23 mouse cellular contexts compared by ENCODE assay signal in genomic region chr7:66118046-66118445, GRCm38 (mm10). TPM values are rescaled to one million over a fixed set of nuclear protein-coding genes. Genes with fewer than 3 reads are reported as not detected.
DNase-seq lines count a peak whose midpoint lies in the region; ATAC-seq and TF ChIP-seq lines count a peak whose summit lies in the region.
"Had no signal": no experiment of that assay in that cellular context is flagged by ENCODE, and none has a peak within 500 bp of the region (broad histone marks: within the 10 kb centered on the region; RNA-seq: fewer than 3 reads in every experiment).

No protein-coding gene starts in this region.

- TF ChIP-seq EP300 in liver, postnatal 0 days (IDR thresholded peaks at IDR 0.05; ENCODE audit: low read depth): no peak

- TF ChIP-seq CTCF in liver, postnatal 0 days (IDR thresholded peaks at IDR 0.05; ENCODE audit: low read depth): no peak
- no peak for TF ChIP-seq CTCF in embryonic fibroblast, embryonic 13.5 days (IDR thresholded peaks at IDR 0.05; ENCODE audit: borderline replicate concordance, insufficient read depth, low read length)

- no peak overlapping the region for H3K4me2 ChIP-seq in liver, embryonic 11.5 days
- H3K4me2 ChIP-seq in liver, postnatal 0 days (ENCODE audit: low read depth, low read length): no peak overlapping the region
- H3K4me2 ChIP-seq in midbrain, embryonic 11.5 days: no peak overlapping the region
- H3K4me2 ChIP-seq: embryonic facial prominence, embryonic 13.5 days; forebrain, embryonic 15.5 days; hindbrain, embryonic 14.5 days; intestine, embryonic 15.5 days; limb, embryonic 12.5 days; neural tube, embryonic 12.5 days had no signal

- WGBS in liver, embryonic 11.5 days: 72% methylated on average over 3 of the region's 3 CpGs
- WGBS in liver, postnatal 0 days (ENCODE audit: insufficient replicate concordance): 61% methylated on average over 3 of the region's 3 CpGs
- WGBS in midbrain, embryonic 11.5 days: 91% methylated on average over 3 of the region's 3 CpGs

- peaks cover 81% of the 10 kb centered on the region for H3K4me1 ChIP-seq in liver, embryonic 11.5 days (replicated peaks; ENCODE audit: control insufficient read depth, insufficient read depth, low read length)
- peaks cover 44% of the 10 kb centered on the region for H3K4me1 ChIP-seq in liver, postnatal 0 days (ENCODE audit: insufficient read depth)
- peaks cover 23% of the 10 kb centered on the region for H3K4me1 ChIP-seq in embryonic fibroblast, embryonic 13.5 days (ENCODE audit: control insufficient read depth, insufficient read depth, low read length)
- H3K4me1 ChIP-seq in midbrain, embryonic 11.5 days (ENCODE audit: control insufficient read depth, insufficient read depth, low read length): 0 out of 2 replicates have a peak, but pooled peaks cover 2% of the 10 kb centered on the region

- peak overlapping the region; percentile 62; the same call in 1 of the 2 replicates for H3K27ac ChIP-seq in liver, embryonic 11.5 days (ENCODE audit: low read depth, low read length)
- H3K27ac ChIP-seq in liver, postnatal 0 days (ENCODE audit: low read depth): no peak overlapping the region
- H3K27ac ChIP-seq in embryonic fibroblast, embryonic 13.5 days (ENCODE audit: insufficient read depth, low read length): peak overlapping the region; percentile 79
- no peak overlapping the region for H3K27ac ChIP-seq in midbrain, embryonic 11.5 days (ENCODE audit: low read depth, low read length)
- H3K27ac ChIP-seq: embryonic facial prominence, embryonic 13.5 days; forebrain, embryonic 15.5 days; hindbrain, embryonic 14.5 days; intestine, embryonic 15.5 days; limb, embryonic 12.5 days; midbrain, embryonic 10.5 days; neural tube, embryonic 12.5 days had no signal

- H3K27me3 ChIP-seq in liver, embryonic 11.5 days (replicated peaks; ENCODE audit: control insufficient read depth, insufficient read depth, low read length): no peaks in the 10 kb centered on the region
- H3K27me3 ChIP-seq in liver, postnatal 0 days (ENCODE audit: insufficient read depth, low read length): no peaks in the 10 kb centered on the region
- no peaks in the 10 kb centered on the region for H3K27me3 ChIP-seq in midbrain, embryonic 11.5 days (ENCODE audit: control insufficient read depth, insufficient read depth, low read length)
- H3K27me3 ChIP-seq: embryonic facial prominence, embryonic 13.5 days; forebrain, embryonic 15.5 days; intestine, embryonic 15.5 days; limb, embryonic 12.5 days; neural tube, embryonic 12.5 days had no signal

- H3K9ac ChIP-seq in liver, embryonic 11.5 days (ENCODE audit: low read depth, low read length): no peak overlapping the region
- H3K9ac ChIP-seq in liver, postnatal 0 days (replicated peaks): no peak overlapping the region
- H3K9ac ChIP-seq in midbrain, embryonic 11.5 days (ENCODE audit: low read length): no peak overlapping the region
- H3K9ac ChIP-seq: embryonic facial prominence, embryonic 13.5 days; forebrain, embryonic 15.5 days; hindbrain, embryonic 14.5 days; intestine, embryonic 15.5 days; limb, embryonic 12.5 days; neural tube, embryonic 12.5 days had no signal

- no peaks in the 10 kb centered on the region for H3K9me3 ChIP-seq in liver, embryonic 11.5 days (ENCODE audit: control insufficient read depth, low read length)
- no peaks in the 10 kb centered on the region for H3K9me3 ChIP-seq in liver, postnatal 0 days (ENCODE audit: low read length)
- no peaks in the 10 kb centered on the region for H3K9me3 ChIP-seq in midbrain, embryonic 11.5 days (ENCODE audit: control insufficient read depth, low read length)
- H3K9me3 ChIP-seq: embryonic facial prominence, embryonic 13.5 days; forebrain, embryonic 15.5 days; intestine, embryonic 15.5 days; limb, embryonic 12.5 days; midbrain, embryonic 10.5 days; neural tube, embryonic 12.5 days had no signal

- ATAC-seq in liver, embryonic 11.5 days (replicated peaks; ENCODE audit: low FRiP score): no peak
- ATAC-seq in liver, postnatal 0 days: no peak
- no peak for ATAC-seq in CD4-positive, CD25-positive, alpha-beta regulatory T cell, adult 4 months
- no peak for ATAC-seq in midbrain, embryonic 11.5 days (ENCODE audit: low FRiP score)
- ATAC-seq: forebrain, embryonic 15.5 days; intestine, embryonic 15.5 days had no signal

- H3K36me3 ChIP-seq in liver, embryonic 11.5 days (ENCODE audit: control insufficient read depth, insufficient read depth, low read length): peaks cover 3% of the 10 kb centered on the region; the same call in 1 of the 2 replicates
- no peaks in the 10 kb centered on the region for H3K36me3 ChIP-seq in liver, postnatal 0 days (replicated peaks; ENCODE audit: insufficient read depth, low read length)
- H3K36me3 ChIP-seq in midbrain, embryonic 11.5 days (ENCODE audit: control insufficient read depth, insufficient read depth, low read length): no peaks in the 10 kb centered on the region
- H3K36me3 ChIP-seq: forebrain, embryonic 15.5 days; intestine, embryonic 15.5 days; neural tube, embryonic 12.5 days had no signal

- TF ChIP-seq POLR2A in embryonic fibroblast, embryonic 13.5 days (IDR thresholded peaks at IDR 0.05; ENCODE audit: low read depth, low read length): no peak

- no peak overlapping the region for H3K4me3 ChIP-seq in liver, embryonic 11.5 days (ENCODE audit: low read depth, low read length)
- H3K4me3 ChIP-seq in liver, postnatal 0 days (ENCODE audit: low read depth, low read length): no peak overlapping the region
- H3K4me3 ChIP-seq in embryonic fibroblast, embryonic 13.5 days (ENCODE audit: insufficient read depth, low read length): no peak overlapping the region
- no peak overlapping the region for H3K4me3 ChIP-seq in midbrain, embryonic 11.5 days (ENCODE audit: low read depth, low read length)
- H3K4me3 ChIP-seq: embryonic facial prominence, embryonic 13.5 days; forebrain, embryonic 15.5 days; intestine, embryonic 15.5 days; limb, embryonic 12.5 days; midbrain, embryonic 10.5 days; neural tube, embryonic 12.5 days had no signal

- no peak for DNase-seq in liver, embryonic 11.5 days (ENCODE audit: low spot score)
- no peak for DNase-seq in liver, postnatal 0 days
- peak; percentile 94 for DNase-seq in 416B (ENCODE audit: low read depth)
- DNase-seq in natural killer cell, adult 2 months (ENCODE audit: low spot score in 2 of 2): peak; percentile 21 to 40
- no peak for DNase-seq in midbrain, embryonic 11.5 days (ENCODE audit: low spot score, missing footprints)
- DNase-seq: adrenal gland, postnatal 25 days; cerebellum, adult 9-11 months; gastrocnemius, postnatal 36 days; kidney, postnatal 36 days; layer of hippocampus, adult 9-11 months; lung, adult 18-20 months; lung, postnatal 14 days; right cerebral cortex, adult 18-20 months; thymus, postnatal 25 days had no signal

RNA-seq across cellular contexts. Expression of gene Chsy1, which starts 8.7 kb away (rescaled TPM):
- 22.4 and 23.1 TPM in 2 replicates for polyA plus RNA-seq in liver, embryonic 11.5 days (2014; fragmentation: Nextera tagmentation; extraction: Ambion mirVana)
- polyA plus RNA-seq in liver, postnatal 0 days (2015; fragmentation: Nextera tagmentation; extraction: Ambion mirVana): 3.9 and 5.0 TPM in 2 replicates
- polyA plus RNA-seq in embryonic fibroblast, embryonic 13.5 days (2011; ENCODE audit: insufficient read length, low read depth, missing spikeins): 54.3 and 63.2 TPM in 2 replicates
- polyA plus RNA-seq in CD4-positive, CD25-positive, alpha-beta regulatory T cell, adult 4 months (2017; shearing (Covaris generic)): 10 to 100 TPM in 1 of 2 experiments, 1 to 10 TPM in 1; 7.4 to 10.6 TPM
- 18.4 and 20.4 TPM in 2 replicates for polyA plus RNA-seq in midbrain, embryonic 11.5 days (2014; fragmentation: Nextera tagmentation; extraction: Ambion mirVana)

RNA-seq across cellular contexts. Expression of gene Selenos, which starts 38.6 kb away (rescaled TPM):
- 103 and 110 TPM in 2 replicates for polyA plus RNA-seq in liver, embryonic 11.5 days (2014; fragmentation: Nextera tagmentation; extraction: Ambion mirVana)
- 103 and 120 TPM in 2 replicates for polyA plus RNA-seq in liver, postnatal 0 days (2015; fragmentation: Nextera tagmentation; extraction: Ambion mirVana)
- 92.0 and 103 TPM in 2 replicates for polyA plus RNA-seq in embryonic fibroblast, embryonic 13.5 days (2011; ENCODE audit: insufficient read length, low read depth, missing spikeins)
- 100 to 1,000 TPM; 176 to 177 TPM for polyA plus RNA-seq in CD4-positive, CD25-positive, alpha-beta regulatory T cell, adult 4 months (2017; shearing (Covaris generic))
- polyA plus RNA-seq in midbrain, embryonic 11.5 days (2014; fragmentation: Nextera tagmentation; extraction: Ambion mirVana): 85.7 and 85.9 TPM in 2 replicates

RNA-seq across cellular contexts. Expression of gene Snrpa1, which starts 59.2 kb away (rescaled TPM):
- polyA plus RNA-seq in liver, embryonic 11.5 days (2014; fragmentation: Nextera tagmentation; extraction: Ambion mirVana): 237 and 251 TPM in 2 replicates
- polyA plus RNA-seq in liver, postnatal 0 days (2015; fragmentation: Nextera tagmentation; extraction: Ambion mirVana): 45.0 and 47.6 TPM in 2 replicates
- 49.5 and 49.6 TPM in 2 replicates for polyA plus RNA-seq in embryonic fibroblast, embryonic 13.5 days (2011; ENCODE audit: insufficient read length, low read depth, missing spikeins)
- polyA plus RNA-seq in CD4-positive, CD25-positive, alpha-beta regulatory T cell, adult 4 months (2017; shearing (Covaris generic)): 100 to 1,000 TPM; 120 to 121 TPM
- 230 and 247 TPM in 2 replicates for polyA plus RNA-seq in midbrain, embryonic 11.5 days (2014; fragmentation: Nextera tagmentation; extraction: Ambion mirVana)

Comparison
In these comparisons a context has a peak if more than half of its experiments do, and no peak if none do; other contexts are left out.
1. H3K27ac ChIP-seq: peak in liver, embryonic 11.5 days (single experiment) and embryonic fibroblast, embryonic 13.5 days (single experiment); none in liver, postnatal 0 days (single experiment) and midbrain, embryonic 11.5 days (single experiment).
2. DNase-seq: peak in 416B (single experiment) and natural killer cell, adult 2 months (2 of 2); none in liver, embryonic 11.5 days (single experiment), liver, postnatal 0 days (single experiment) and midbrain, embryonic 11.5 days (single experiment).